Mouse (Mus musculus) olfactory bulb, adult 2 months (tissue): ENCODE results near the gene Atp8a1.

Experiments used
- CTCF ChIP-seq: fragments of 200-500 bp; IDR thresholded peaks from 2 replicates; pipeline ENCODE4 v1.5.1; 2012; ENCODE audit warnings: low read depth, mild to moderate bottlenecking, low read length, moderate library complexity; ENCODE audit not compliant: insufficient read depth
- POLR2A ChIP-seq: fragments of 200-500 bp; IDR thresholded peaks from 2 replicates; pipeline ENCODE4 v1.6.1; 2012; ENCODE audit warnings: mild to moderate bottlenecking, low read depth, low read length, moderate library complexity; ENCODE audit not compliant: insufficient read depth

- TF ChIP-seq POLR2A, result no peak
- TF ChIP-seq CTCF, result no peak
These were observed 23.5 kb downstream of the Atp8a1 start for GRCm38 (mm10) chr5:67823771-67824170.
